Mouse (Mus musculus) limb, embryonic 10.5 days (tissue): ENCODE measurements around the gene Tmem50a. TPM values are rescaled to one million over a fixed set of nuclear protein-coding genes. Genes with fewer than 3 reads are reported as not detected.

Source experiments
- DNase-seq: peaks from one replicate; pipeline ENCODE4 v3.0.0-alpha.2; 2017; ENCODE audit warnings: low spot score
- H3K27ac ChIP-seq: fragments of 300-500 bp; sonication (generic); 2 replicates; pipeline ENCODE4 v1.5.1; 2016; ENCODE audit warnings: mild to moderate bottlenecking
- H3K27me3 ChIP-seq: fragments of 300-500 bp; sonication (generic); 2 replicates; pipeline ENCODE4 v1.6.1; 2016; ENCODE audit warnings: low read depth, mild to moderate bottlenecking; ENCODE audit not compliant: poor library complexity, severe bottlenecking
- H3K36me3 ChIP-seq: fragments of 300-500 bp; sonication (generic); 2 replicates; pipeline ENCODE4 v1.6.1; 2016; ENCODE audit warnings: mild to moderate bottlenecking, moderate library complexity
- H3K4me1 ChIP-seq: fragments of 300-500 bp; sonication (generic); 2 replicates; pipeline ENCODE4 v1.6.1; 2016
- H3K4me3 ChIP-seq: fragments of 300-500 bp; sonication (generic); 2 replicates; pipeline ENCODE4 v1.5.1; 2016; ENCODE audit warnings: mild to moderate bottlenecking, moderate library complexity
- H3K9me3 ChIP-seq: fragments of 300-500 bp; sonication (generic); replicated peaks from 2 replicates; pipeline ENCODE4 v1.6.1; 2016; ENCODE audit warnings: mild to moderate bottlenecking
- WGBS: fragments of 180-500 bp; shearing (Covaris S2); methylation state at CpG from one replicate; pipeline ENCODE4 v1.1.7; 2016; 5-methylcytosine and 5-hydroxymethylcytosine counted together
- polyA plus RNA-seq: library from polyadenylated mRNA; unstranded; fragments of >200 nt; fragmentation: Nextera tagmentation; extraction: Ambion mirVana; gene quantifications from 2 replicates; pipeline ENCODE4 v1.2.1, GENCODE M21; 2016

Tmem50a gene
- polyA plus RNA-seq, 1 experiment from 2014 or later, result 133 TPM

GRCm38 (mm10) chr4:134851876-134852275 is 62.9 kb downstream of the Tmem50a start:
- H3K9me3 ChIP-seq, result no peaks in the 10 kb centered on the region
- peak overlapping the region; percentile 99 for H3K4me3 ChIP-seq
- no peak for DNase-seq
- H3K4me1 ChIP-seq, result peaks cover 38% of the 10 kb centered on the region
- no peaks in the 10 kb centered on the region for H3K36me3 ChIP-seq
- H3K27ac ChIP-seq, result no peak overlapping the region
- 17% methylated on average over 14 of the region's 14 CpGs for WGBS
- peaks cover 23% of the 10 kb centered on the region for H3K27me3 ChIP-seq

DNA sequence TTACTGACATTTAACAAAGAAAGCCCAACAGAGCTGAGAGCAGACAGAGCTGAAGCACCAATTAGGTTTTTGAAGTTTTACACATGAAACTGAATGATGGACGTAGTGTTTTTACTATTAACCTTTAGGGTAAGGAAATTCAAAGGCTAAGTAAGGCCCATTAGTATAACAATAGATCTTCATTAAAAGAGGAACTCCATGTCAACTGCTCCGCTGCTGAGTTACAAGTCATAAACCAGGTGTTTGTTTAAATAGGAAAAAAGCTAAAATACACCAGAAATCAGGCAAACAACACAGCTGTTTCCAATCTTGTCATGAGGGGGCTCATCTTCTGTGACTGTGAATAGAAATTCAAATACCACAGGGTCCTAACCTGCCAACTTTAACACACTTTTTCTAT is 63.6 kb downstream of the Tmem50a start:
- no peak for DNase-seq
- Histone ChIP-seq H3K9me3 (no peaks in the 10 kb centered on the region), H3K27ac (no peak overlapping the region), H3K36me3 (no peaks in the 10 kb centered on the region), H3K4me3 (peak overlapping the region; percentile 99), H3K27me3 (peaks cover 18% of the 10 kb centered on the region), H3K4me1 (peaks cover 32% of the 10 kb centered on the region)
- WGBS, result 17% methylated on average over 2 of the region's 2 CpGs

DNA sequence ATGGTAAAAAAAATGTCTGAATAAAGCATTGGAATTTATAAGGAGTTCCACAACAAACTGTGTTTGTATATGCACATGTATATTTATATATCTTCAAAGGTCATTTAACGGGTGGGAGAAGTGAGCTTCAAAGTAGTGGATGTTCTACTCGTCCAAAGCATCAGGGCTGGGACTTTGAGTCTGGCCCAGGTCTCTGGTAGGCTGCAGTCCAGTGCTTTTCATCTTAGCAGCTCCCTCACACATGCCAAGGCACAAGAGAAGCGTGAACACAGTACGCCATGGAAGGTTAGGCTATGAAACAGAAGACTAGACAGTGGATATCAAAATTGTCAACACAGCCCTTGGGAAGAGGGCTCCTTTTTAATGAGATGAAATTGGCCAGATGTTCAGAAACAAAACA is 64.3 kb downstream of the Tmem50a start:
- WGBS, result 87% methylated on average over 4 of the region's 4 CpGs
- peaks cover 11% of the 10 kb centered on the region for H3K27me3 ChIP-seq
- H3K36me3 ChIP-seq, result 0 out of 2 replicates have a peak, but pooled peaks cover 2% of the 10 kb centered on the region
- no peak for DNase-seq
- H3K4me3 ChIP-seq, result no peak overlapping the region
- H3K27ac ChIP-seq, result no peak overlapping the region
- no peaks in the 10 kb centered on the region for H3K9me3 ChIP-seq
- H3K4me1 ChIP-seq, result peaks cover 31% of the 10 kb centered on the region

Other genes with a start within 250 kb of the Tmem50a start
- gene Man1c1, start 210.7 kb downstream of the Tmem50a start, polyA plus RNA-seq, result 1.6 and 2.0 TPM in 2 replicates
- gene Ldlrap1, start 147.0 kb downstream of the Tmem50a start, polyA plus RNA-seq, result 14.4 and 20.4 TPM in 2 replicates
- 38.1 and 48.2 TPM in 2 replicates for gene Maco1, start 61.7 kb downstream of the Tmem50a start, polyA plus RNA-seq
- gene Rhd, start 50.5 kb downstream of the Tmem50a start, polyA plus RNA-seq, result 9.7 and 9.8 TPM in 2 replicates
- 299 and 383 TPM in 2 replicates for gene Rsrp1, start 8.6 kb upstream of the Tmem50a start, polyA plus RNA-seq
- 67.3 and 67.9 TPM in 2 replicates for gene Syf2, start 15.9 kb upstream of the Tmem50a start, polyA plus RNA-seq
- gene Runx3, start 205.6 kb upstream of the Tmem50a start, polyA plus RNA-seq, result 0.05 and 0.08 TPM in 2 replicates